Mouse (Mus musculus) adrenal gland, postnatal 14 days (tissue): Measurements from ENCODE around the gene Them7. TPM values are rescaled to one million over a fixed set of nuclear protein-coding genes. Genes with fewer than 3 reads are reported as not detected.

Experiments used
- DNase-seq: peaks from one replicate; pipeline ENCODE4 v3.0.0; 2021; ENCODE audit warnings: mixed read lengths
- total RNA-seq: library from RNA; stranded (reverse); gene quantifications from 2 replicates; pipeline ENCODE4 v1.2.3, GENCODE M21; 2021

The Them7 gene
- total RNA-seq, 1 experiment from 2014 or later, result 2.5 TPM

DNA sequence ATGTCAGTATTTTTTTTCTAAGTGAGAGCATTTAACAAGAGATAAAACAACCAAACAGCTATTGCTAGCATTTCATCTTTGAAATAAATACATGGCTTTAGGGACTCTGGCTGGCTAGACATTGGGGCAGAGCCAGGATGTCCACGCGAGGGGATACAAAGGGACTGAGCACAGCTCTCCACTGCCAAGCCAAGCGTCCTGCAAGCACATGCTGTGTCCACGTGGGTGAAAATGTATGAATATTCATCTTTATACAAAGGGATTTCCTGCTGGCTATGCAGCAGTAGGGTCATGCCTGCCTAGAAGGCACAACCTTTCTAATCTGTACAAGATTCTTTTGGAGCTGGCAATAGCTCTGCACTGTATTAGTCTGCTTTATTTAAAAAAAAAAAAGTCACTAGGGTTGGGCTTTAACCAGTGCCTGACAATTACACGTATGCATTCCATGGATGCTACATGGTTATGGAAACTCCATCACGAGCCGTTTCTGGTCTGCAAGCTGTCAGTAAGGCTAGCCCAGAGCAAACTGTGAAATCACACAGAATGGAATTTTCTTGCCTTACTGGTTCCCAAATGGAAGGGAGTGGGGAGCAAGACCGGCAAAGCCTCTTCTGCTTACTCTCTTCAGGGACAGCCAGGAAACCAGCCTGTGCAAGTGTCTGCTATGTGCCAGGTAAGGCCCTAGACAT lies 192.7 kb downstream of the Them7 start:
- DNase-seq, result no peak

DNA sequence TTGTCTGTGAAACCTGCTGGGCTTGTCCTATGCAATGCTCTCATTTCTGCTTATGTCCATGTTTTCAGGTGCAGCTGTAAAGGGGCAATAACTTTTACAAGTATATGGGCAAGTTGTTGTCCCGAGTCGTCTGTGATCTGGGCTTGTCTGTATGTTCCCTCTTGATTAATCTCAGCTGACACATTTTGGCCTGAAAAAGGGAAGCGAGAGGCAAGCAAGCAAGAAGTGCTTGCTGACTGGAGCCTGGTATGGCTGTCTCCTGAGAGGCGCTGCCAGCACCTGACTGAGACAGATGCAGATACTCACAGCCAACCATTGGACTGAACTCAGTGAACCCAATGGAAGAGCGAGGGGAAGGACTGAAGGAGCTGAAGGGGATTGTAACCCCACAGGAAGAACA lies 193.5 kb downstream of the Them7 start:
- no peak for DNase-seq

DNA sequence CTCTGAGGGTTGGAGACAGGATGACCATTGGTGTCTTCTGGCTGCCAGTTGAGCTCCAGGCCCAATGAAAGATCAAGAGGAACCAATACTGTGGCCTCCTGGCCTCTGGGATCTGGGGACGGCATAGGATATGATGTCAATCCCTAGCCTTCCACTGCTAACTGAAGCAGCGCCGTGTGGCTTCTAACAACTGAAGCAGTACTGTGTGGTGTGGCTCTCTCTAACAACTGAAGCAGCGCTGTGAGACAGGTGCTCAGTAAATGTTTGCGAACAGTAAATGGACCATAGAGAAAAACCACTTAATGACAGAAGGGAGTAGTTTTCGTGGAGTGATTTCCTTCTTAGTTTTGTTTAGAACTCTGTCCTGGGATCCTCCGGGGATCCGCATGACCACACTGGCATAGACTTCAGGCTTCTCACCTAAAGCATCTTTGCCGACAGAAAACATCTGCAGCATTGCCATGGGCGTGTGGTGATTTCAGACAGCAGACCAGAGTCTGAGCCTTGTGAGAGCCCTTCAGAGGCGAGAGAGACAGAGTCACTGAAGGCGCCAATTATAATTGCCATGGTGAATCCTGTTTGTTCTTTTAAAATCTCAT lies 194.6 kb downstream of the Them7 start:
- DNase-seq, result no peak

DNA sequence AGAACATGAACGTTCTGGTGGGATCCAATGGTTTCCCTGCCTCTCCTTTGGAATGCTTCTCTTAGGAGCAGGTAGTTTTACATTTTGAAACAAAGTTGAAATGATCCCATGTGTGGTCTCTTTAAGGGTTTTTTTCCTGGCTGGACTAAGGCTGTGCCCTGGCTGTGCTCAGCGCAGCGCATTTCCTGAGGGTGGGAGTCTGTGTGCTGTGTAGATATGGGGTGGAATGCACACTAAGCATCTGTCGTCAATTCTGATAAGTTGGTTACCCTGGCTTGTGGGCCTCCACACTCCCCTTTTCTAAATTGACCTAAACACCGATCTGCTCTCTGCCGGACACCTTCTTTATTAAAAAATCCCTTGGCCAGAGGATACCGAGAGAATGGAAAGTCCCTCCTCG lies 203.3 kb downstream of the Them7 start:
- no peak for DNase-seq

DNA sequence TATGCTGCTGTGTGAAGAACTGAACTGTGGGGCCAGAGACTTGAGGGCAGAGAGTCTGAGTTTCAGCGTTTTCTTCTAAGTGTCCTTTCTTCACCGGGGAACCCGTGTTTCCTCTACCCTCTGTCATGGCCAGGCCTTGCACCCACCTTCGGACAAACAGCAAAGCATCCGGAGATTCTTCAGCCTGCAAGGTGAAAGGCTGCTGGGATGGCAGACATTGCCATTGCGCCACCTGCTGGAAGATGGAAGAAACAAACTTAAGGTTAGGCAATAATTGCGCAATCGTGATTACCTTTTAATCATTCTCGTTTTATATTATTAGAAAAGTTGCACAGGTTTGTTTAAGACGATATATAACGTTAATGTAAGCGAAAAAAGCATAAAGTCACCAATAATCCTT lies 203.9 kb downstream of the Them7 start:
- DNase-seq, result peak; percentile 81

DNA sequence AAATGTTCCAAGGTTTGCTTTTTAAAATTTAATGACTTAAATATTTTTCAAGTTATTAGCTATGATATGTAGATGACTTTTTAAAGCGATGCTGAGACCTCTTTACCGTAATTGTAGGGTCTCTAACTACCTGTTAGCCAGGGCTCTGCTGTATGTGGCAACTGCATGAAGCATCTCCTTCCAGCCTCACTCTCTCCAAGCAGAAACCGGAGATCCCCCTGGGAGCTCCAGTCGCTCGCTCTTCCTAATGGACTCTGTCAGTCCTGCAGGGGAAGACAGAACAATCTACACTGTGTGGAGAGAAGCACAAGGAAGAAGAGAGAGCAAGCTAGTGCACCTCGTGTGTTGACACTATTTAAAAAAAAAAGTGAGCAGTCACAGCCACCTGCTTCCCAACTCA lies 204.3 kb downstream of the Them7 start:
- DNase-seq, result no peak

Other genes starting within 250 kb of the Them7 start
- gene Eif3m, start 207.2 kb upstream of the Them7 start, total RNA-seq, result 149 and 161 TPM in 2 replicates
- gene Gm11060, start 132.3 kb upstream of the Them7 start, total RNA-seq, result not detected in 2 replicates
- 2.7 and 3.2 TPM in 2 replicates for gene Wt1, start 97.8 kb upstream of the Them7 start, total RNA-seq
- gene Rcn1, start 175.0 kb downstream of the Them7 start, total RNA-seq, result 108 and 115 TPM in 2 replicates